Mouse (Mus musculus) intestine, embryonic 14.5 days (tissue): ENCODE data around the gene Frs3. TPM values are rescaled to one million over a fixed set of nuclear protein-coding genes. Genes with fewer than 3 reads are reported as not detected.

ENCODE experiments used
- polyA plus RNA-seq: library from polyadenylated mRNA; unstranded; fragments of >200 nt; fragmentation: Nextera tagmentation; extraction: Ambion mirVana; gene quantifications from 2 replicates; pipeline ENCODE4 v1.2.1, GENCODE M21; 2014

Frs3 gene
- polyA plus RNA-seq, 1 experiment from 2014 or later = 5.3 TPM

Other genes with a start within 250 kb of the Frs3 start
- 21.5 and 25.0 TPM in 2 replicates for gene Taf8, start 186.7 kb upstream of the Frs3 start, polyA plus RNA-seq
- gene Ccnd3, start 184.0 kb upstream of the Frs3 start, polyA plus RNA-seq = 450 and 457 TPM in 2 replicates
- gene Bysl, start 77.5 kb upstream of the Frs3 start, polyA plus RNA-seq = 25.7 and 27.4 TPM in 2 replicates
- 45.2 and 48.2 TPM in 2 replicates for gene Med20, start 77.4 kb upstream of the Frs3 start, polyA plus RNA-seq
- 1.6 and 1.8 TPM in 2 replicates for gene Gm20517, start 77.4 kb upstream of the Frs3 start, polyA plus RNA-seq
- 5.3 and 6.5 TPM in 2 replicates for gene Usp49, start 58.3 kb upstream of the Frs3 start, polyA plus RNA-seq
- 455 and 463 TPM in 2 replicates for gene Tomm6, start 644 bp upstream of the Frs3 start, polyA plus RNA-seq
- gene Gm21981, start 5.4 kb downstream of the Frs3 start, polyA plus RNA-seq = 0.90 and 1.4 TPM in 2 replicates
- 0.52 and 0.53 TPM in 2 replicates for gene Prickle4, start 5.7 kb downstream of the Frs3 start, polyA plus RNA-seq
- 2.1 and 2.6 TPM in 2 replicates for gene Pgc, start 37.8 kb downstream of the Frs3 start, polyA plus RNA-seq
- gene Tfeb, start 48.0 kb downstream of the Frs3 start, polyA plus RNA-seq = 9.3 and 13.6 TPM in 2 replicates
- 31.7 and 34.1 TPM in 2 replicates for gene Mdfi, start 145.7 kb downstream of the Frs3 start, polyA plus RNA-seq
- 30.3 and 32.4 TPM in 2 replicates for gene Foxp4, start 235.6 kb downstream of the Frs3 start, polyA plus RNA-seq